Mouse (Mus musculus) limb, embryonic 15.5 days (tissue): ENCODE results near the gene Ldlr. TPM values are rescaled to one million over a fixed set of nuclear protein-coding genes. Genes with fewer than 3 reads are reported as not detected.

Experiments
- ATAC-seq: fragments of 200-750 bp; cut with Nextera tagmentation; 2 replicates; pipeline ENCODE4 v1.8.0; 2017; ENCODE audit warnings: low read depth, moderate TSS enrichment; ENCODE audit not compliant: insufficient number of reproducible peaks, low FRiP score, low TSS enrichment
- H3K27ac ChIP-seq: fragments of 300-500 bp; sonication (generic); 2 replicates; pipeline ENCODE4 v1.5.1; 2015; ENCODE audit warnings: moderate library complexity, mild to moderate bottlenecking, inconsistent platforms
- H3K27me3 ChIP-seq: fragments of 300-500 bp; sonication (generic); 2 replicates; pipeline ENCODE4 v1.6.1; 2015; ENCODE audit warnings: inconsistent platforms
- H3K36me3 ChIP-seq: fragments of 300-500 bp; sonication (generic); 2 replicates; pipeline ENCODE4 v1.6.1; 2015; ENCODE audit warnings: inconsistent platforms
- H3K4me1 ChIP-seq: fragments of 300-500 bp; sonication (generic); 2 replicates; pipeline ENCODE4 v1.6.1; 2015; ENCODE audit warnings: inconsistent platforms
- H3K4me2 ChIP-seq: fragments of 300-500 bp; sonication (generic); 2 replicates; pipeline ENCODE4 v1.6.1; 2015; ENCODE audit warnings: mild to moderate bottlenecking, inconsistent platforms
- H3K4me3 ChIP-seq: fragments of 300-500 bp; sonication (generic); 2 replicates; pipeline ENCODE4 v1.5.1; 2015; ENCODE audit warnings: mild to moderate bottlenecking, inconsistent platforms
- H3K9ac ChIP-seq: fragments of 300-500 bp; sonication (generic); 2 replicates; pipeline ENCODE4 v1.6.1; 2015; ENCODE audit warnings: inconsistent platforms
- H3K9me3 ChIP-seq: fragments of 300-500 bp; sonication (generic); 2 replicates; pipeline ENCODE4 v1.6.1; 2016; ENCODE audit warnings: inconsistent platforms
- WGBS: fragments of 180-500 bp; shearing (Covaris S2); methylation state at CpG from one replicate; pipeline ENCODE4 v1.1.7; 2015; 5-methylcytosine and 5-hydroxymethylcytosine counted together
- polyA plus RNA-seq: library from polyadenylated mRNA; unstranded; fragments of >200 nt; fragmentation: Nextera tagmentation; extraction: Ambion mirVana; gene quantifications from 2 replicates; pipeline ENCODE4 v1.2.1, GENCODE M21; 2015

Gene Ldlr
- polyA plus RNA-seq, 1 experiment from 2014 or later: 42.8 TPM

DNA sequence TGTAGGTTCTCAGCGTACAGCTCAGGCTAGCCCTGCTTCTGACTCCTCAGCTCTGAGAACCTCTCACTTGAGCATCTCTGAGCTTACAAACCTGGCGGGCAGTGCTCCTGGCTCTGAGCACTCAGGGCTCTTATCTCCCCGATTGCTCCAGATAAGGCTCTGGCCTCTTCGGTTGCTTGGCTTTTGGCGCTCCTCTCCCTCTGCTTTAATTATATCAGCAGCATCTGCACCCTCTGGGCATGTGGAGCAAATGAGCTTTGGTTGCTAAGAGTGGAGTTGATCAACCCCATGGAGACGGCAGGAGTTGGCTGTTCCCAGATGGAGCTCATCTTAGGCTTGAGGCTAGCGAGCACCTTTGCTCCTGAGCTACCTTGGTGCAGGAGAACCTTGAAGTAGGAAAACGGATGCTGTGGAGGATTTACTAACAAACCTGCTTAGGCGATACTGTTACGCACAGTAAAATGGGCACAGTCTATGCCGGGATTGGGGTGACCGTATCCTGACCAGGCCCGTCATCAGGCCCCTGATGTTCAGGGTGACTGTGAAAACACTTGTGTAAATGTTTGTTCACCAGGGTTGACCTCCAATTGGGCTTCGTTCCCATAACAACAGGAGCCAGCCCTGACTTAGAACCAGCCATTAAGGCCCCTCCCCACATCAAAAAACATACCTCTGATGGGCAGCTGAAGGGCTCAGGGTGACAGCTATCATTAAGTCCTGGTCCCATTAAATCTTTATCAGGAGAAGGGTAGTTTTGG, 3.1 kb downstream of the Ldlr start:
- Histone ChIP-seq H3K4me2 (no peak overlapping the region), H3K27ac (no peak overlapping the region), H3K9ac (no peak overlapping the region), H3K4me1 (peaks cover 39% of the 10 kb centered on the region), H3K36me3 (peaks cover 10% of the 10 kb centered on the region), H3K4me3 (no peak overlapping the region), H3K27me3 (no peaks in the 10 kb centered on the region), H3K9me3 (no peaks in the 10 kb centered on the region)
- WGBS: 77% methylated on average over 14 of the region's 14 CpGs
- ATAC-seq: no peak

DNA sequence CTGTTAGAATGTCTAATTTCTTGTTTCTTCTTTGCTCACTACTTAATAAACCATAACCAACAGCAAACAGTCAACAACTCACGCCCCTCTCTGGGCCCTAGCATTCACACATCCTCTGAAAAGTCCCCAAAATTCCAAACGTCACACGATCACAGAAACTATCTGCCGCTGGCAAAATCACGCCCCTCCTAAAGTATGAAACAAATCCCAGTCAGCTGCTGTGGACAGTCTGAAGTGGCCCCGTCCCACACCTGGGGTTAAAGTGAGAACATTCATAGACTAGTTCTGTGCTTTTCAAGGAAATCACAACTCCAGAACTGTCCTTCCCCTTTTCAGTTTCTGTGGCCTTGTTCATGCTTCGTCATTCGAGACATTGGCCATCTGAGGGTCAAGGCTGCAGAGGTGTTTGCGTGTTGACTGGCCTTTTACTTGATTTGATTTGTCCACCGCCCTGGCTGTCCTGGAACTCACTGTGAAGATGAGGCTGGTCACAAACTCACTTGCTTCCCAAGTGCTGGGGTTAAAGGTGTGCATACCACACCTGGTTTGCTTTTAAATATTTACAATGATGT, 5.1 kb downstream of the Ldlr start:
- Histone ChIP-seq H3K9me3 (no peaks in the 10 kb centered on the region), H3K27ac (no peak overlapping the region), H3K36me3 (peaks cover 29% of the 10 kb centered on the region), H3K4me3 (no peak overlapping the region), H3K9ac (no peak overlapping the region), H3K4me2 (no peak overlapping the region), H3K4me1 (peaks cover 39% of the 10 kb centered on the region), H3K27me3 (no peaks in the 10 kb centered on the region)
- 75% methylated on average over 10 of the region's 10 CpGs for WGBS
- no peak for ATAC-seq

DNA sequence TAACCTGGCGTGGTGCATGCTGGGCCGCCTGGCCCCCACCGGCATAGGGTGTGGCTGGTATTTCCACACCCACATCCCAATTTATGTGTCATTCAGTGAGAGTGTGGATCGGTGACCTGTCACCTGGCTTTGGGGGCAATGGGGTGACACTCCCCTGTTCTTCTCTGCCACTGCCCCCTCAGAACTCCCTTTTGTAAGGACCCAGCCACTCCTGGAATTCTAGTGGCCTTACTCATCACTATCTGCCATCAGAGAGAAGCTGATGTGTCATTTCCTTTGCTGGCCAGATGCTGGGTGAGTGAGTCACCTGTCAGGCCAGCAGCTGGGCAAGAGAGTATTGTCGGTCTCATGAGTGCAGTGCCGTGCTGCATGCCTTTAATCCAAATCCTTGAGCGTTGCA, 6.0 kb downstream of the Ldlr start:
- H3K27me3 ChIP-seq: no peaks in the 10 kb centered on the region
- H3K9ac ChIP-seq: no peak overlapping the region
- H3K4me2 ChIP-seq: no peak overlapping the region
- H3K36me3 ChIP-seq: peaks cover 38% of the 10 kb centered on the region
- no peak overlapping the region for H3K27ac ChIP-seq
- WGBS: 61% methylated on average over 7 of the region's 7 CpGs
- peaks cover 38% of the 10 kb centered on the region for H3K4me1 ChIP-seq
- H3K4me3 ChIP-seq: no peak overlapping the region
- no peak for ATAC-seq
- H3K9me3 ChIP-seq: no peaks in the 10 kb centered on the region

DNA sequence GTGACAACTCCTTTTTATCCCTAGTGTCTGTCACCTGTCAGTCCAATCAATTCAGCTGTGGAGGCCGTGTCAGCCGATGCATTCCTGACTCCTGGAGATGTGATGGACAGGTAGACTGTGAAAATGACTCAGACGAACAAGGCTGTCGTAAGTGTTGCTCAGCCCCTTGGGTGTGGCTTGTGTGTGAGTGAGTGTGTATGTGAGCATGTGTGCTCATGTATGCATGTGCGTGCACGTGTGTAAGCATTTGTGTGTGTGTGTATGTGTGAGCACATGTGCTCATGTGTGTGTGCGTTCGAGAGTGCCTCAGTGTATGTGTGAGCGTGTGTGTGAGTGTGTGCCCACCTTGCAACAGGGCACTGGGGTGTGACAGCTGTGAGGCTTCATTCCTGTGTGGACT, 9.0 kb downstream of the Ldlr start:
- Histone ChIP-seq H3K27ac (no peak overlapping the region), H3K9me3 (no peaks in the 10 kb centered on the region), H3K4me1 (peaks cover 14% of the 10 kb centered on the region; the same call in 1 of the 2 replicates), H3K36me3 (peaks cover 68% of the 10 kb centered on the region), H3K27me3 (no peaks in the 10 kb centered on the region), H3K4me3 (no peak overlapping the region), H3K4me2 (no peak overlapping the region), H3K9ac (no peak overlapping the region)
- no peak for ATAC-seq
- WGBS: 87% methylated on average over 9 of the region's 9 CpGs

DNA sequence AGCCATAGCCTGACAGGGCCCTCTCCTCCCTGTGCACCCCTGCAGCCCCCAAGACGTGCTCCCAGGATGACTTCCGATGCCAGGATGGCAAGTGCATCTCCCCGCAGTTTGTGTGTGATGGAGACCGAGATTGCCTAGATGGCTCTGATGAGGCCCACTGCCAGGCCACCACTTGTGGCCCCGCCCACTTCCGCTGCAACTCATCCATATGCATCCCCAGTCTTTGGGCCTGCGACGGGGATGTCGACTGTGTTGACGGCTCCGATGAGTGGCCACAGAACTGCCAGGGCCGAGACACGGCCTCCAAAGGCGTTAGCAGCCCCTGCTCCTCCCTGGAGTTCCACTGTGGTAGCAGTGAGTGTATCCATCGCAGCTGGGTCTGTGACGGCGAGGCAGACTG, 10.2 kb downstream of the Ldlr start:
- Histone ChIP-seq H3K9me3 (no peaks in the 10 kb centered on the region), H3K4me3 (no peak overlapping the region), H3K4me1 (peaks cover 11% of the 10 kb centered on the region; the same call in 1 of the 2 replicates), H3K9ac (no peak overlapping the region), H3K27ac (no peak overlapping the region), H3K4me2 (no peak overlapping the region), H3K36me3 (peaks cover 80% of the 10 kb centered on the region), H3K27me3 (no peaks in the 10 kb centered on the region)
- WGBS: 95% methylated on average over 17 of the region's 17 CpGs
- ATAC-seq: no peak

DNA sequence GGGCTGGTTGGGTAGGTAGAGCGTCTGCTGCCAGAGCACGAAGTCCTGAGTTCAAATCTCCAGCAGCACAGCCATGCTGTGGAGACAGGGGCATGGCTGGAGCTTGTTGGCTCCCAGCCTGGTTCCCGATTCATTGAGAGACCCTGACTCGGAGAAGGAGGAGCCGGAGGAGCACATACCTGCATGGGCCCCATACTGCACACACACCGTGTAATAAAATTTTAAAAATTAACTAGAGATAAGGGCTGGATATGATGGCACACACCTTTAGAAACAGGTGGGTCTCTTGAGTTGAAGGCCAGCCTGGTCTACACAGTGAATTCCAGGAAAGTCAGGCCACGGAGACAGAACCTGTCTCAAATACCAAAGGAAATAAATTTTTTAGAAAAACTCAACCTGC, 10.7 kb downstream of the Ldlr start:
- 90% methylated on average over 7 of the region's 7 CpGs for WGBS
- H3K4me1 ChIP-seq: peaks cover 6% of the 10 kb centered on the region; the same call in 1 of the 2 replicates
- no peak for ATAC-seq
- peaks cover 85% of the 10 kb centered on the region for H3K36me3 ChIP-seq
- H3K4me2 ChIP-seq: no peak overlapping the region
- H3K27ac ChIP-seq: no peak overlapping the region
- H3K9ac ChIP-seq: no peak overlapping the region
- no peaks in the 10 kb centered on the region for H3K9me3 ChIP-seq
- H3K4me3 ChIP-seq: no peak overlapping the region
- H3K27me3 ChIP-seq: no peaks in the 10 kb centered on the region

DNA sequence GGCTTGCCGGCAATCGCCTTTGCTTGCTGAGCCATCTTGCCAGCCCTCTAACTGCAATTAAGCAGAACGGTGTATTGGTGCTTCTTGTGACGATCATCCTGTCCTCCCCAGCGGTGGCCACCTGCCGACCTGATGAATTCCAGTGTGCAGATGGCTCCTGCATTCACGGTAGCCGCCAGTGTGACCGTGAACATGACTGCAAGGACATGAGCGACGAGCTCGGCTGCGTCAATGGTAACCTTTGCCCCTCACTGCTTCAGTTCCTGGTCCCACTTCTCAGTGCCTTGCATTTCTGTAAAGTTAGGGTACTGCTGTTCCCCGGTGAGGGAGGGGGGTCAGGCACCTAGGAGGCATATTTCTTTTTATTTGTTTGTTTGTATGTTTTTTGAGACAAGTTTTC, 11.8 kb downstream of the Ldlr start:
- Histone ChIP-seq H3K9me3 (no peaks in the 10 kb centered on the region), H3K4me1 (no peaks in the 10 kb centered on the region), H3K4me2 (no peak overlapping the region), H3K27me3 (no peaks in the 10 kb centered on the region), H3K27ac (no peak overlapping the region), H3K36me3 (peaks cover 97% of the 10 kb centered on the region), H3K4me3 (no peak overlapping the region), H3K9ac (no peak overlapping the region)
- 92% methylated on average over 14 of the region's 14 CpGs for WGBS
- ATAC-seq: no peak

DNA sequence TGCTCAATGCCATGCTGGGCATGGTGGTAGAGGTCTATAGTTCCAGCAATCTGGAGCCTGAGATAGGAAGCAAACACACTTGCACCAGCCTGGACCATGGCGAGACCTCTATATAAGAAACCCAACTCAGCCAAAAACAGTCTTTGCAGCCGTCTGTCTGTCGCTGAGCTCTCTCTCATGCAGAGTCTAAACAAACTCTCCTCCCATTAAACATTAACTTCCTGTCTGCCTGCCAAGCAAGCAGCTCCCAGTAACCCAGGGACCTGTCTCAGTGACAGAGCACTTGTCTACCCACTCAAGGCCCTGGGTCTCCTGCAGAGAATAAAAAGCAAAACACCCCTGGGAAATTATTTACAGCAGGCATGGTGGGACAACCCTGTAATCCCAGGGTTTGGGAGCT, 13.3 kb downstream of the Ldlr start:
- Histone ChIP-seq H3K4me2 (no peak overlapping the region), H3K9ac (no peak overlapping the region), H3K27me3 (no peaks in the 10 kb centered on the region), H3K27ac (no peak overlapping the region), H3K36me3 (peaks cover 97% of the 10 kb centered on the region), H3K4me3 (no peak overlapping the region), H3K9me3 (no peaks in the 10 kb centered on the region), H3K4me1 (no peaks in the 10 kb centered on the region)
- WGBS: 85% methylated on average over 3 of the region's 3 CpGs
- ATAC-seq: no peak

DNA sequence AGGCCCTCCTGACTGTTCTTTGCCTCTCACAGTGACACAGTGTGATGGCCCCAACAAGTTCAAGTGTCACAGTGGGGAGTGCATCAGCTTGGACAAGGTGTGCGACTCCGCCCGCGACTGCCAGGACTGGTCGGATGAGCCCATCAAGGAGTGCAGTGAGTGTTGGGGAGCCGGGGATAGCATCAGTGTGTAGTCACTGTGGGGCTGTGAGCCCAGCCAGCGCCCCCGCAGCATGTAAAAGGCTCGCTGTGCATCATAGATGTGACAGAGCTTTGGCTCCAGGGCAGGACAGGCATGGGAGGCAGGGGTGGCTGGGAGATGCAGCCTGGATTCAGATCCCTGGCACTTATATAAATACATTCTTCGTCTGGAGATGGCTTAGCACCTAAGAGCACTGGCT, 13.9 kb downstream of the Ldlr start:
- H3K9me3 ChIP-seq: no peaks in the 10 kb centered on the region
- H3K27ac ChIP-seq: no peak overlapping the region
- no peaks in the 10 kb centered on the region for H3K4me1 ChIP-seq
- H3K27me3 ChIP-seq: no peaks in the 10 kb centered on the region
- H3K4me3 ChIP-seq: no peak overlapping the region
- no peak for ATAC-seq
- H3K4me2 ChIP-seq: no peak overlapping the region
- H3K36me3 ChIP-seq: peaks cover 97% of the 10 kb centered on the region
- 77% methylated on average over 10 of the region's 10 CpGs for WGBS
- no peak overlapping the region for H3K9ac ChIP-seq

DNA sequence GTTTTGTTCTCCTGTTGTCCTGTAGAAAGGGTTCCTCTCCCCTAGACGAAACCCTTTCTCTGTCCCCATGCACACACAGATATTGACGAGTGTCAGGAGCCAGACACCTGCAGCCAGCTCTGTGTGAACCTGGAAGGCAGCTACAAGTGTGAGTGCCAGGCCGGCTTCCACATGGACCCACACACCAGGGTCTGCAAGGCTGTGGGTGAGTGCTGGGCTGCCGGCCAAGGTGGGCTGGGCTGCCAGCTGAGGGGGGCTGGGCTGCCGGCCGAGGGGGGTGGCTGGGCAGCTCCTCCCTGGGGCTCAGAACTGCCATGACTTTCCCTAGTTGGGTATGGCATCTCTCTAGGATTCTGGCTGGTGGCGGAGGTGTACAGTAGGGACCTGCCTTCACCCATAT, 15.5 kb downstream of the Ldlr start:
- no peak overlapping the region for H3K9ac ChIP-seq
- WGBS: 87% methylated on average over 7 of the region's 7 CpGs
- H3K9me3 ChIP-seq: no peaks in the 10 kb centered on the region
- no peak overlapping the region for H3K27ac ChIP-seq
- peaks cover 92% of the 10 kb centered on the region for H3K36me3 ChIP-seq
- ATAC-seq: no peak
- no peak overlapping the region for H3K4me3 ChIP-seq
- no peak overlapping the region for H3K4me2 ChIP-seq
- H3K4me1 ChIP-seq: no peaks in the 10 kb centered on the region
- no peaks in the 10 kb centered on the region for H3K27me3 ChIP-seq

DNA sequence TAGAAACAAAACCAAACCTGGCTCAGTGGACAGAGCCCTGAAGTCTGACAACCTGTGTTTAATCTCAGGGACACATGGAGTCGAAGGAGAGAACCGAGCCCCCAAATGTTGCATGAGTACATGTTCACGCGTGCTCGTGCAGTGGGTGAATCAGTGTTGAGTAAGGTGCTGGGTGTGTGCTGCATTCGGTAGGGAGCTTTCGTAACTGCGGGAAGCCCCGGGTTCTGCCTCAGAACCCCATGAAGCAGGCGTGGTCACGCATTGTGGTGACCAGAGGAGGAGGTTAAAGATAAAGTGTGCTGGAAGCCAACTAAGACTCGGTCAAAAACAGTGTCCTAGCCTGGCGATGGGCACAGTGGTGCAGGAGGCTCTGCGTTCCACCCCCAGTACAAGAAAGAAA, 17.1 kb downstream of the Ldlr start:
- Histone ChIP-seq H3K9me3 (no peaks in the 10 kb centered on the region), H3K27ac (no peak overlapping the region), H3K4me1 (no peaks in the 10 kb centered on the region), H3K36me3 (peaks cover 92% of the 10 kb centered on the region), H3K9ac (no peak overlapping the region), H3K4me3 (no peak overlapping the region), H3K27me3 (no peaks in the 10 kb centered on the region), H3K4me2 (no peak overlapping the region)
- 86% methylated on average over 14 of the region's 14 CpGs for WGBS
- ATAC-seq: no peak

DNA sequence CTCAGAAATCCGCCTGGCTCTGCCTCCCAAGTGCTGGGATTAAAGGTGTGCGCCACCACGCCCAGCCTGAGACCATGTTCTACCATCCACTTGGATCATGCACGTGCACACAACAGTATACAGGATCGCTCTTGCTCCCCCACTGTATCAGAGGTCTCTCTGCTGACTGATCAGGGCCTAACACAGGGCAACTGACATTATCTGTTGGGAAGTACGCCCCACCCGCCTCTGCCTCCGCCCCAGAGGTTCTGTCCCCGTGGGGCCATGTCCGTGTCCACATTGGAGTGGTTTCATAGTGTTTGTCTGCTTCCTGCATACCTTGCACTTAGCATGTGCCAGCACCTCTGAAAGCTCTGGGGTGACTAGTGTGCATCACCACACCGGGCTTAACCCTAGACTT, 18.2 kb downstream of the Ldlr start:
- Histone ChIP-seq H3K27ac (no peak overlapping the region), H3K9me3 (no peaks in the 10 kb centered on the region), H3K36me3 (peaks cover 92% of the 10 kb centered on the region), H3K27me3 (no peaks in the 10 kb centered on the region), H3K4me2 (no peak overlapping the region), H3K4me1 (no peaks in the 10 kb centered on the region), H3K9ac (no peak overlapping the region), H3K4me3 (no peak overlapping the region)
- WGBS: 96% methylated on average over 11 of the region's 11 CpGs
- no peak for ATAC-seq
